Mouse (Mus musculus): ENCODE results near the gene Ints1. TPM values are rescaled to one million over a fixed set of nuclear protein-coding genes. Genes with fewer than 3 reads are reported as not detected.

The Ints1 gene
- polyA plus RNA-seq, 1 experiment = 43.1 TPM

DNA sequence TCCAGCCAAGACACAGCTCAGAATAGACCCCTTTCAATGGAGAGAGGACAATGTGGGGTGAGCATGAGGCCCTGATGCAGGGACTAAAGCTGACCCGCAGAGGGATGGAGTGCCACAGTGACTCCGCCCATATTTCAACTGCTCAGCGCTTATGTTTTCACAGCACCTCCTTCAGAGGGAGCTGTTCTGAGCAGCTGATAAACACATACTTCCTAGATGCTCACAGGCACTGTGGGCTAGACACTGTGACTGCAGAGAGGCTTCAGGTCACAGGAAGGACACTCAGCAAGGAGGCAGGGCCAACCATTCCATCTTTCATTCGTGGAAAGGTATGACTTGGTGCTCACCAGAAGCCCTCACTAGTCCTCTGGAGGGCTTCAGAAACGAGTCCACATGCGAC, 52.8 kb downstream of the Ints1 start:
- peaks cover 17% of the 10 kb centered on the region for H3K79me3 ChIP-seq (ENCODE audit: low read depth)
- H3ac ChIP-seq (ENCODE audit: control insufficient read depth, insufficient read length, low read depth) = no peak overlapping the region
- peaks cover 60% of the 10 kb centered on the region for H3K79me2 ChIP-seq (ENCODE audit: control insufficient read depth, insufficient read depth)
- H3K36me3 ChIP-seq (ENCODE audit: control insufficient read depth, insufficient read depth) = peaks cover 3% of the 10 kb centered on the region
- H3K27me3 ChIP-seq (ENCODE audit: control insufficient read depth, insufficient read depth, insufficient read length) = no peaks in the 10 kb centered on the region
- TF ChIP-seq CTCF (IDR thresholded peaks at IDR 0.05; ENCODE audit: control insufficient read depth, insufficient read depth, insufficient read length) (no peak), USF1 (IDR thresholded peaks at IDR 0.05; ENCODE audit: low read depth) (no peak), MYOG (IDR thresholded peaks at IDR 0.05; ENCODE audit: control insufficient read depth, extremely low read depth, insufficient read length) (no peak), MAX (IDR thresholded peaks at IDR 0.05) (no peak), FOSL1 (IDR thresholded peaks at IDR 0.05; ENCODE audit: insufficient read depth, low read length, poor library complexity, severe bottlenecking) (no peak), MYOD1 (IDR thresholded peaks at IDR 0.05; ENCODE audit: control insufficient read depth, insufficient read length, low read depth) (no peak), CEBPB (IDR thresholded peaks at IDR 0.05; ENCODE audit: low read depth) (no peak)
- H3K4me3 ChIP-seq (ENCODE audit: insufficient read depth, poor library complexity, severe bottlenecking) = no peak overlapping the region

DNA sequence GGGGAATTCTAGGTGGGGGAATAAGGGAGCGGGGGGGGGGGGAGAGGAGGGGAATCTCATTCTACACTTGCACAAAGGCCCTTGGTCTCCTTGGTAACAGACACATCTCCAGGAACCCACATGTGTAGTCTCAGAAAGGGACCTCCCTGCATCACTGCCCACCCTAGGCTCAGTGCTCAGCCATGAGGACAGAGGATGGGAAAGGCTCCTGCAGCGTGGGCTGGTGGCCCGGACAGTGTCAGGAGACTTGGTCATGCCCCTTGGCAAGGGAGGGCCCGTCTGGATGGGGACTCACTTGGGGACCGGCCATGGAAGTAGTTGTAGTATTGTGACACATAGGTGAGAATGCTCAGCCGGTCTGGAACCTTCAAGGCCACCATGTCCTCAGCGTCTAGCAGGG, 56.5 kb downstream of the Ints1 start:
- Histone ChIP-seq H3ac (ENCODE audit: control insufficient read depth, insufficient read length, low read depth) (no peak overlapping the region), H3K36me3 (ENCODE audit: control insufficient read depth, insufficient read depth) (peaks cover 14% of the 10 kb centered on the region), H3K79me3 (ENCODE audit: low read depth) (peaks cover under 1% of the 10 kb centered on the region), H3K27me3 (ENCODE audit: control insufficient read depth, insufficient read depth, insufficient read length) (no peaks in the 10 kb centered on the region), H3K4me3 (ENCODE audit: insufficient read depth, poor library complexity, severe bottlenecking) (no peak overlapping the region), H3K79me2 (ENCODE audit: control insufficient read depth, insufficient read depth) (peaks cover 23% of the 10 kb centered on the region)
- TF ChIP-seq MYOD1 (IDR thresholded peaks at IDR 0.05; ENCODE audit: control insufficient read depth, insufficient read length, low read depth) = no peak
- TF ChIP-seq MAX (IDR thresholded peaks at IDR 0.05) = no peak
- no peak for TF ChIP-seq CEBPB (IDR thresholded peaks at IDR 0.05; ENCODE audit: low read depth)
- no peak for TF ChIP-seq MYOG (IDR thresholded peaks at IDR 0.05; ENCODE audit: control insufficient read depth, extremely low read depth, insufficient read length)
- no peak for TF ChIP-seq USF1 (IDR thresholded peaks at IDR 0.05; ENCODE audit: low read depth)
- TF ChIP-seq CTCF (IDR thresholded peaks at IDR 0.05; ENCODE audit: control insufficient read depth, insufficient read depth, insufficient read length) = no peak
- TF ChIP-seq FOSL1 (IDR thresholded peaks at IDR 0.05; ENCODE audit: insufficient read depth, low read length, poor library complexity, severe bottlenecking) = no peak

DNA sequence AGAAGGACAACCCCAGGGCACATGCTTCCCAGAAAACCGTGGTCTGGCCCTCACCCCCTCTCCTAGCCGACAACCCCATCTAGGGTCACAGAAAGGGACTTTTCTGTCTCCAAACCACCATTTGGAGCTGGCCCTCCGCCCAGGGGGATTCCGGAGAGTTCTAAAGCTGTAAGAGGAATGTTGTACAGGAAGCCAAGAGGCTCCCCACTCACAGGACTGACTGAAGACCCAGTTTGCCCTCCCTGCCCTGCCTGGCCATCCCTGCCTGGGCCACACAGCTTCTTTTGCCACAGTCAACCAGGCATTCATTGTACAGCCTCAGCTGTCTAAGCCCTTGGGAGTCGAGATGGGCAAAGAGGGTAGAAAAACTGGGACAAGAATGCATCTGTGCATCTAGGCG, 56.9 kb downstream of the Ints1 start:
- Histone ChIP-seq H3K4me3 (ENCODE audit: insufficient read depth, poor library complexity, severe bottlenecking) (no peak overlapping the region), H3K79me3 (ENCODE audit: low read depth) (no peaks in the 10 kb centered on the region), H3K27me3 (ENCODE audit: control insufficient read depth, insufficient read depth, insufficient read length) (no peaks in the 10 kb centered on the region), H3K36me3 (ENCODE audit: control insufficient read depth, insufficient read depth) (peaks cover 14% of the 10 kb centered on the region), H3ac (ENCODE audit: control insufficient read depth, insufficient read length, low read depth) (no peak overlapping the region), H3K79me2 (ENCODE audit: control insufficient read depth, insufficient read depth) (peaks cover 22% of the 10 kb centered on the region)
- TF ChIP-seq MYOD1 (IDR thresholded peaks at IDR 0.05; ENCODE audit: control insufficient read depth, insufficient read length, low read depth) = no peak
- no peak for TF ChIP-seq CTCF (IDR thresholded peaks at IDR 0.05; ENCODE audit: control insufficient read depth, insufficient read depth, insufficient read length)
- no peak for TF ChIP-seq USF1 (IDR thresholded peaks at IDR 0.05; ENCODE audit: low read depth)
- TF ChIP-seq CEBPB (IDR thresholded peaks at IDR 0.05; ENCODE audit: low read depth) = no peak
- TF ChIP-seq MAX (IDR thresholded peaks at IDR 0.05) = no peak
- no peak for TF ChIP-seq FOSL1 (IDR thresholded peaks at IDR 0.05; ENCODE audit: insufficient read depth, low read length, poor library complexity, severe bottlenecking)
- TF ChIP-seq MYOG (IDR thresholded peaks at IDR 0.05; ENCODE audit: control insufficient read depth, extremely low read depth, insufficient read length) = no peak

DNA sequence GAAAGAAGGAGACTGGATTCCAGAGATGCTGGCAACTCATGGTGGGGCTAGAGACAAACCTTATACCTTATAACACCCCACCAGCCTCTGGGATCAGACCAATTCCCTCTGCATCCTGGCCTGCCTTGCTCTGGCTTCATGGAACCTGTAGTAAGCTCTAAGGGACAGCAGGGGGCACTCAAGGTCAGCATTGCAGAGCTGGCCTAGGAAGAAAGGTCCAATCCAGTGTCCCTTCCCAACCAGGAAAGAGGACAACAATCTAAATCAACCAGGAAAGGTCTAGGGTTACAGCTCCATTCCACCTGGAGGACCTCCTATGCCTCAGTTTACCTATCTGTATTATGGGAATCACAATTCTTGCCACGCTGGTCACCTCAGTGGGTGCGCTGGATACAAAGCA, 57.8 kb downstream of the Ints1 start:
- H3ac ChIP-seq (ENCODE audit: control insufficient read depth, insufficient read length, low read depth) = no peak overlapping the region
- no peaks in the 10 kb centered on the region for H3K79me3 ChIP-seq (ENCODE audit: low read depth)
- H3K27me3 ChIP-seq (ENCODE audit: control insufficient read depth, insufficient read depth, insufficient read length) = no peaks in the 10 kb centered on the region
- H3K36me3 ChIP-seq (ENCODE audit: control insufficient read depth, insufficient read depth) = peaks cover 14% of the 10 kb centered on the region
- peaks cover 18% of the 10 kb centered on the region for H3K79me2 ChIP-seq (ENCODE audit: control insufficient read depth, insufficient read depth)
- TF ChIP-seq CTCF (IDR thresholded peaks at IDR 0.05; ENCODE audit: control insufficient read depth, insufficient read depth, insufficient read length) (peak; percentile 81), USF1 (IDR thresholded peaks at IDR 0.05; ENCODE audit: low read depth) (no peak)
- H3K4me3 ChIP-seq (ENCODE audit: insufficient read depth, poor library complexity, severe bottlenecking) = no peak overlapping the region

DNA sequence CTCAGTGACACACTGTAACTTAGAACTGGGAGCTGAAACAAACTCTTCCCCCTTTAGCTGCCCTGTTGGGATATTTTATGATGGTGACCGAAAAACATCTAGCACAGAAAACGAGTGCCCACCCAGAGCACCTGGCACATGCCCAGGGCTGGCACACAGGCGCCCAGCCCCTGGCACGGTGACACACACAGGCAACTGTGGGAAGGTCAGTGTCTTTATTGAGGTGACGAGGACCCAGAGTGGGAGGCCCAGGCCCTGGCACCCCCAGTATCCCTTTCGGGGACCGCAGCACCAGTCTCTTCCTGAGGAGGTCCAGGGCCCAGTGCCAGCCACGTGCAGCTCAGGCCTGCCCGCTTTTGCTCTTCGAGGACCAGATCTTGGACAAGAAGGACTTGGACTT, 69.0 kb downstream of the Ints1 start:
- Histone ChIP-seq H3K4me3 (ENCODE audit: insufficient read depth, poor library complexity, severe bottlenecking) (no peak overlapping the region), H3ac (ENCODE audit: control insufficient read depth, insufficient read length, low read depth) (no peak overlapping the region), H3K79me2 (ENCODE audit: control insufficient read depth, insufficient read depth) (no peaks in the 10 kb centered on the region), H3K27me3 (ENCODE audit: control insufficient read depth, insufficient read depth, insufficient read length) (no peaks in the 10 kb centered on the region), H3K79me3 (ENCODE audit: low read depth) (no peaks in the 10 kb centered on the region), H3K36me3 (ENCODE audit: control insufficient read depth, insufficient read depth) (peaks cover 32% of the 10 kb centered on the region)
- TF ChIP-seq CTCF (IDR thresholded peaks at IDR 0.05; ENCODE audit: control insufficient read depth, insufficient read depth, insufficient read length) = no peak
- no peak for TF ChIP-seq USF1 (IDR thresholded peaks at IDR 0.05; ENCODE audit: low read depth)
- no peak for TF ChIP-seq FOSL1 (IDR thresholded peaks at IDR 0.05; ENCODE audit: insufficient read depth, low read length, poor library complexity, severe bottlenecking)
- no peak for TF ChIP-seq MYOG (IDR thresholded peaks at IDR 0.05; ENCODE audit: control insufficient read depth, extremely low read depth, insufficient read length)

DNA sequence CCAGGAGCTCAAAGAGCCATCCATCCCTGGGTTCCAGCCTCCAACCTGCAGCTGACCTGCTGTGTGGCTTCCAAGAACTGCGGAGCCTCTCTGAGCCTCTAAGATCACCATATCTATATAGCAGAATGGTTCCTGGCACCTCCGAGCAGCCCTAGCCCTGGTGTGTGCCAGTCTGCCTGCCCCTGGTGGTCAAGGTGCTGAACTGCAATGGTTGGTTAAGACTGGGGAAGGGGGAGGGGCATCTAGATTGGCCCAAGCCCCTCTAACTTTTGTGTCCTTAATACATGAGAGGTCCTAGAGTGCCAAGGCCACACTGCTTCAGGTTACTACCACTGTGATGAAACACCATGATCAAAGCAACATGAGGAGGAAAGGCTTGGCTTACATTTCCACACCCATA, 72.6 kb downstream of the Ints1 start:
- Histone ChIP-seq H3K27me3 (ENCODE audit: control insufficient read depth, insufficient read depth, insufficient read length) (no peaks in the 10 kb centered on the region), H3ac (ENCODE audit: control insufficient read depth, insufficient read length, low read depth) (no peak overlapping the region), H3K79me3 (ENCODE audit: low read depth) (no peaks in the 10 kb centered on the region), H3K79me2 (ENCODE audit: control insufficient read depth, insufficient read depth) (no peaks in the 10 kb centered on the region), H3K4me3 (ENCODE audit: insufficient read depth, poor library complexity, severe bottlenecking) (no peak overlapping the region), H3K36me3 (ENCODE audit: control insufficient read depth, insufficient read depth) (peaks cover 6% of the 10 kb centered on the region)
- TF ChIP-seq MYOG (IDR thresholded peaks at IDR 0.05; ENCODE audit: control insufficient read depth, extremely low read depth, insufficient read length) (no peak), MYOD1 (IDR thresholded peaks at IDR 0.05; ENCODE audit: control insufficient read depth, insufficient read length, low read depth) (no peak), CTCF (IDR thresholded peaks at IDR 0.05; ENCODE audit: control insufficient read depth, insufficient read depth, insufficient read length) (peak; percentile 7), MAX (IDR thresholded peaks at IDR 0.05) (no peak), CEBPB (IDR thresholded peaks at IDR 0.05; ENCODE audit: low read depth) (no peak)

All from C2C12 (cell line).